Mouse (Mus musculus): ENCODE measurements around the gene Clic5. TPM values are rescaled to one million over a fixed set of nuclear protein-coding genes. Genes with fewer than 3 reads are reported as not detected.

The Clic5 gene
- polyA plus RNA-seq, 1 experiment from 2014 or later = 15.3 TPM

Other genes with a start within 250 kb of the Clic5 start
- gene Enpp5, start 109.8 kb upstream of the Clic5 start, polyA plus RNA-seq (2014; fragmentation: Nextera tagmentation; extraction: Ambion mirVana) = 14.0 and 15.2 TPM in 2 replicates
- 8.5 and 9.9 TPM in 2 replicates for gene Enpp4, start 82.8 kb upstream of the Clic5 start, polyA plus RNA-seq (2014; fragmentation: Nextera tagmentation; extraction: Ambion mirVana)